Mouse (Mus musculus) heart, embryonic 13.5 days (tissue): ENCODE data around the gene Fam120b. TPM values are rescaled to one million over a fixed set of nuclear protein-coding genes. Genes with fewer than 3 reads are reported as not detected.

Experiments used
- ATAC-seq: fragments of 200-750 bp; cut with Nextera tagmentation; 2 replicates; pipeline ENCODE4 v1.8.0; 2017; ENCODE audit warnings: moderate TSS enrichment; ENCODE audit not compliant: insufficient number of reproducible peaks, low FRiP score, low TSS enrichment; ENCODE audit errors: extremely low read depth
- H3K27ac ChIP-seq: fragments of 300-500 bp; sonication (generic); replicated peaks from 2 replicates; pipeline ENCODE4 v1.5.1; 2015; ENCODE audit warnings: moderate library complexity, mild to moderate bottlenecking, inconsistent platforms
- H3K27me3 ChIP-seq: fragments of 300-500 bp; sonication (generic); replicated peaks from 2 replicates; pipeline ENCODE4 v1.6.1; 2015; ENCODE audit warnings: mild to moderate bottlenecking, inconsistent platforms
- H3K36me3 ChIP-seq: fragments of 300-500 bp; sonication (generic); 2 replicates; pipeline ENCODE4 v1.6.1; 2015; ENCODE audit warnings: mild to moderate bottlenecking, inconsistent platforms
- H3K4me1 ChIP-seq: fragments of 300-500 bp; sonication (generic); 2 replicates; pipeline ENCODE4 v1.6.1; 2015; ENCODE audit warnings: inconsistent platforms
- H3K4me2 ChIP-seq: fragments of 300-500 bp; sonication (generic); 2 replicates; pipeline ENCODE4 v1.6.1; 2015; ENCODE audit warnings: inconsistent platforms, mild to moderate bottlenecking, moderate library complexity
- H3K4me3 ChIP-seq: fragments of 300-500 bp; sonication (generic); 2 replicates; pipeline ENCODE4 v1.5.1; 2015; ENCODE audit warnings: moderate library complexity, mild to moderate bottlenecking, inconsistent platforms
- H3K9ac ChIP-seq: fragments of 300-500 bp; sonication (generic); 2 replicates; pipeline ENCODE4 v1.6.1; 2015; ENCODE audit warnings: inconsistent platforms, mild to moderate bottlenecking, moderate library complexity
- H3K9me3 ChIP-seq: fragments of 300-500 bp; sonication (generic); 2 replicates; pipeline ENCODE4 v1.6.1; 2016; ENCODE audit warnings: inconsistent platforms
- WGBS: fragments of 180-500 bp; shearing (Covaris S2); methylation state at CpG from one replicate; pipeline ENCODE4 v1.1.7; 2015; ENCODE audit warnings: mixed read lengths; 5-methylcytosine and 5-hydroxymethylcytosine counted together
- polyA plus RNA-seq: library from polyadenylated mRNA; unstranded; fragments of >200 nt; fragmentation: Nextera tagmentation; extraction: Ambion mirVana; gene quantifications from 2 replicates; pipeline ENCODE4 v1.2.1, GENCODE M21; 2015

Fam120b gene
- polyA plus RNA-seq, 1 experiment from 2014 or later: 15.2 TPM

GRCm38 (mm10) chr17:15381092-15381860, 14.7 kb upstream of the Fam120b start:
- 13% methylated on average over 22 of the region's 22 CpGs for WGBS

GRCm38 (mm10) chr17:15381869-15382660, 13.9 kb upstream of the Fam120b start:
- no peak for ATAC-seq
- Histone ChIP-seq H3K27ac (no peak overlapping the region), H3K9ac (no peak overlapping the region), H3K4me3 (no peak overlapping the region), H3K36me3 (no peaks in the 10 kb centered on the region), H3K27me3 (peaks cover 86% of the 10 kb centered on the region), H3K4me1 (peaks cover 20% of the 10 kb centered on the region), H3K4me2 (no peak overlapping the region), H3K9me3 (0 out of 2 replicates have a peak, but pooled peaks cover 3% of the 10 kb centered on the region)
- WGBS: 40% methylated on average over 7 of the region's 7 CpGs

More at GRCm38 (mm10) chr17:15381092-15381860, 14.7 kb upstream of the Fam120b start:
- peaks cover 28% of the 10 kb centered on the region for H3K4me1 ChIP-seq
- peak overlapping the region; percentile 94 for H3K4me2 ChIP-seq
- H3K36me3 ChIP-seq: no peaks in the 10 kb centered on the region
- H3K27me3 ChIP-seq: peaks cover 88% of the 10 kb centered on the region
- 0 out of 2 replicates have a peak, but pooled peaks cover 3% of the 10 kb centered on the region for H3K9me3 ChIP-seq
- H3K27ac ChIP-seq: no peak overlapping the region
- peak overlapping the region; percentile 76 for H3K9ac ChIP-seq
- no peak for ATAC-seq
- H3K4me3 ChIP-seq: peak overlapping the region; percentile 57

GRCm38 (mm10) chr17:15383360-15383759, 12.6 kb upstream of the Fam120b start:
- Histone ChIP-seq H3K9ac (no peak overlapping the region), H3K36me3 (no peaks in the 10 kb centered on the region), H3K4me3 (no peak overlapping the region), H3K9me3 (0 out of 2 replicates have a peak, but pooled peaks cover 3% of the 10 kb centered on the region), H3K27ac (no peak overlapping the region), H3K4me2 (no peak overlapping the region), H3K4me1 (peaks cover 14% of the 10 kb centered on the region), H3K27me3 (peaks cover 76% of the 10 kb centered on the region)
- 87% methylated on average over 5 of the region's 5 CpGs for WGBS
- no peak for ATAC-seq

GRCm38 (mm10) chr17:15388892-15389291, 7.1 kb upstream of the Fam120b start:
- Histone ChIP-seq H3K4me2 (no peak overlapping the region), H3K27me3 (peaks cover 35% of the 10 kb centered on the region), H3K36me3 (no peaks in the 10 kb centered on the region), H3K9me3 (no peaks in the 10 kb centered on the region), H3K4me3 (no peak overlapping the region), H3K9ac (no peak overlapping the region), H3K27ac (no peak overlapping the region), H3K4me1 (no peaks in the 10 kb centered on the region)
- WGBS: 68% methylated on average over 4 of the region's 4 CpGs
- ATAC-seq: no peak

GRCm38 (mm10) chr17:15389356-15389755, 6.6 kb upstream of the Fam120b start:
- Histone ChIP-seq H3K4me3 (no peak overlapping the region), H3K4me1 (no peaks in the 10 kb centered on the region), H3K9ac (no peak overlapping the region), H3K9me3 (no peaks in the 10 kb centered on the region), H3K27me3 (peaks cover 36% of the 10 kb centered on the region), H3K27ac (no peak overlapping the region), H3K4me2 (no peak overlapping the region), H3K36me3 (no peaks in the 10 kb centered on the region)
- ATAC-seq: no peak
- WGBS: 67% methylated on average over 8 of the region's 8 CpGs

GRCm38 (mm10) chr17:15401716-15402115, 5.7 kb downstream of the Fam120b start:
- H3K4me3 ChIP-seq: no peak overlapping the region
- no peak overlapping the region for H3K9ac ChIP-seq
- no peak overlapping the region for H3K4me2 ChIP-seq
- H3K27ac ChIP-seq: no peak overlapping the region
- H3K4me1 ChIP-seq: peaks cover 9% of the 10 kb centered on the region
- 95% methylated on average over 17 of the region's 17 CpGs for WGBS
- H3K9me3 ChIP-seq: no peaks in the 10 kb centered on the region
- H3K27me3 ChIP-seq: no peaks in the 10 kb centered on the region
- ATAC-seq: no peak
- H3K36me3 ChIP-seq: peaks cover 48% of the 10 kb centered on the region

GRCm38 (mm10) chr17:15406576-15406975, 10.6 kb downstream of the Fam120b start:
- Histone ChIP-seq H3K27ac (no peak overlapping the region), H3K4me2 (no peak overlapping the region), H3K4me1 (no peaks in the 10 kb centered on the region), H3K9ac (no peak overlapping the region), H3K36me3 (peaks cover 95% of the 10 kb centered on the region), H3K27me3 (no peaks in the 10 kb centered on the region), H3K4me3 (no peak overlapping the region), H3K9me3 (no peaks in the 10 kb centered on the region)
- ATAC-seq: no peak
- 84% methylated on average over 2 of the region's 2 CpGs for WGBS

GRCm38 (mm10) chr17:15409261-15409660, 13.3 kb downstream of the Fam120b start:
- H3K36me3 ChIP-seq: peaks cover 95% of the 10 kb centered on the region
- no peak overlapping the region for H3K27ac ChIP-seq
- H3K4me1 ChIP-seq: no peaks in the 10 kb centered on the region
- 86% methylated on average over 10 of the region's 10 CpGs for WGBS
- no peak overlapping the region for H3K4me2 ChIP-seq
- no peaks in the 10 kb centered on the region for H3K27me3 ChIP-seq
- no peak overlapping the region for H3K4me3 ChIP-seq
- no peaks in the 10 kb centered on the region for H3K9me3 ChIP-seq
- no peak overlapping the region for H3K9ac ChIP-seq
- no peak for ATAC-seq

GRCm38 (mm10) chr17:15410861-15411260, 14.9 kb downstream of the Fam120b start:
- H3K36me3 ChIP-seq: peaks cover 98% of the 10 kb centered on the region
- 94% methylated on average over 1 of the region's 1 CpGs for WGBS
- no peak overlapping the region for H3K27ac ChIP-seq
- no peaks in the 10 kb centered on the region for H3K9me3 ChIP-seq
- no peaks in the 10 kb centered on the region for H3K4me1 ChIP-seq
- H3K27me3 ChIP-seq: no peaks in the 10 kb centered on the region
- no peak overlapping the region for H3K4me2 ChIP-seq
- no peak overlapping the region for H3K4me3 ChIP-seq
- no peak overlapping the region for H3K9ac ChIP-seq
- ATAC-seq: no peak

- H3K27me3 ChIP-seq: no peaks in the 10 kb centered on the region
- no peaks in the 10 kb centered on the region for H3K4me1 ChIP-seq
- H3K27ac ChIP-seq: no peak overlapping the region
- 86% methylated on average over 12 of the region's 12 CpGs for WGBS
- no peak for ATAC-seq
- no peak overlapping the region for H3K4me3 ChIP-seq
- peaks cover 99% of the 10 kb centered on the region for H3K36me3 ChIP-seq
- H3K4me2 ChIP-seq: no peak overlapping the region
- H3K9me3 ChIP-seq: no peaks in the 10 kb centered on the region
- H3K9ac ChIP-seq: no peak overlapping the region
These were observed 20.7 kb downstream of the Fam120b start for GRCm38 (mm10) chr17:15416596-15417215.

- 66% methylated on average over 8 of the region's 8 CpGs for WGBS
- peaks cover 98% of the 10 kb centered on the region for H3K36me3 ChIP-seq
- no peak overlapping the region for H3K27ac ChIP-seq
- H3K4me3 ChIP-seq: no peak overlapping the region
- no peak overlapping the region for H3K4me2 ChIP-seq
- H3K9ac ChIP-seq: no peak overlapping the region
- 0 out of 2 replicates have a peak, but pooled peaks have one; percentile 37 for ATAC-seq
- peaks cover 7% of the 10 kb centered on the region for H3K4me1 ChIP-seq
- no peaks in the 10 kb centered on the region for H3K27me3 ChIP-seq
- H3K9me3 ChIP-seq: no peaks in the 10 kb centered on the region
These were observed 23.5 kb downstream of the Fam120b start for GRCm38 (mm10) chr17:15419534-15419933.
